Mouse (Mus musculus) right cerebral cortex, postnatal 14 days (tissue): ENCODE measurements around the gene Usp54.
"Not testable (repeated sequence)": the region's sequence is repeated elsewhere in the genome, so short reads cannot be mapped to it uniquely, and the experiment has no call there.

Experiments
- DNase-seq: peaks from one replicate; pipeline ENCODE4 v3.0.0; 2022

Usp54 gene

DNA sequence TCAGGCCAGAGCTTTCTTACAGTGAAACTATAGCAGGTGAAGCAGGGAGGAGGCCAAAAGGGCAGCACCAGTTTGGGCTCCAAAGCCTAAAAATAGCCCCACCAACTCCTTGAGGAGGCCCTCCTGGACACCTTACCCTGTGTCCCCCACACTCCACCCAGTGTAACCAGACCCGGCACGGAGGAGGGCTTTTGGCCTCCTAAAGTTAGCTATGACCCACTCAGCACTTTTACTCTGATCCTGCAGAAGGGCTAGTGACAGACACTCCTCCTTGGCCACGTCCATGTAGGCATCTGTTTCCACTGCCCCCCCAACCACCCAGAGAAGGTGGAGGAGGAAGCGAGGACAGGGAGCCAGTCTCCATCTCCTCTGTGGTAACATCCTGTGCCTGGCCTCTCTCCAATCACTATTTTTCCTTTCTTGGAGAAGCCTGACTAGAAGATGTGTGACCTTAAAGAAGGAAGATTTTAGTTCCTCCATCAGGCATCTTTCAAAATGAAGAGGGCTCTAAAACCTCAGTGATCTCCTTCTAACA is 10.9 kb upstream of the Usp54 start:
- no peak for DNase-seq

DNA sequence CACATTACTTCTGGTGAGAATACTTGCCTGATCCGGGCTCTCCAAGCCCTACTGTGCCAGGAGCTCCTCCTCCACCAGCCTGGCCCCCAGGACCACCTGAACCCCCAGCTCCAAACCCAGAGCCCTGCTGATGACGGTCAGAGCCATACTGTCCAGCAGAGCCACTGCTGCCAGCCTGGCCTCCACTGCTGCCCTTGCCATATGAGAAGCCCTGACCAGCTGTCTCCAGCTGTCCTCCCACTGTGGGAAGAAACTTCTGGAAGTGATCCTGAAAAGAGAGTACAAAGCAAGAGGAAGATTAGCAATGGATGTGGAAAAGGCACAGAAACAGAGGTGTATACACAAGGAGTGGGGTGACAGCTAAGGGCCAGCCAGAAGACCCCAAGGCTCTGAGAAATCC is 10.1 kb upstream of the Usp54 start:
- DNase-seq = no peak

- no peak for DNase-seq
These were observed 5.5 kb upstream of the Usp54 start for GRCm38 (mm10) chr14:20646381-20646780.

DNA sequence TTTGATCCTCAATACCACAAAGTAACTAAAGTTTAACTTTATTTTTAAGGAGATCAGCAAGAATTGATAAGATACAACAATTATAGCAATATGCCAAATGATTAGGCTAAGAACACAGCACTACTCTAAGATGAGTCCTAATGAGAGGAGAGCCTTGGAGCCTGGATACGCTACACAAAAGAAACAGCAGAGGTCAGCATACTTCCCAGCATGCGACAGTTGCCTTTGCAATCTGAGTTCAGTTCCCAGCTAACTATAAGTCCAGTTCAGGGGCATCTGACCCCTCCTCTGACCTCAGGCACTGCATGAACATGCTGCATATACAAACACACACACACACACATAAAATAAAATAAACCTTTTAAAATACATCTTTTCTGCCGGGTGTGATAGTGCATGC is 4.7 kb upstream of the Usp54 start:
- no peak for DNase-seq

DNA sequence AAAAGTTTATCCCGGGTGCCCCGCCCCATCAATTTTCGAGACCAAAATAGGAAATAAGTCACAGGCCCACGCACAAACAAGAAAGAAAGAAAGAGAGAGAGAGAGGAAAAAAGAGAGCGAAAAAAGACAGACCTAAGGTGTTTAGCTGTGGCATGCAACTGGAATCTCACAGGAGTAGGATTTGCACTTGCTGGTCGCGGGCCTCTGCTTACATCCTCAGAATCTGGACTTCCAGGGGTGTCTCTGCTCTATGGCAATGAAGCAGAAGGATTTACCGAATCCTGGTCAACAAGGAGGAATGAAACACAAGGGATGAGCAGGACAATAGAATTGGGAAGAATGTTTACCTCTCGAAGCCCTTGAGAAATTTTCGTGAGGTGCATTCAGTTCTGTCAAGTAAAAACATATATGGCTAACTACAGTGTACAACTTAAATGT is 594 bp upstream of the Usp54 start:
- DNase-seq = no peak

DNA sequence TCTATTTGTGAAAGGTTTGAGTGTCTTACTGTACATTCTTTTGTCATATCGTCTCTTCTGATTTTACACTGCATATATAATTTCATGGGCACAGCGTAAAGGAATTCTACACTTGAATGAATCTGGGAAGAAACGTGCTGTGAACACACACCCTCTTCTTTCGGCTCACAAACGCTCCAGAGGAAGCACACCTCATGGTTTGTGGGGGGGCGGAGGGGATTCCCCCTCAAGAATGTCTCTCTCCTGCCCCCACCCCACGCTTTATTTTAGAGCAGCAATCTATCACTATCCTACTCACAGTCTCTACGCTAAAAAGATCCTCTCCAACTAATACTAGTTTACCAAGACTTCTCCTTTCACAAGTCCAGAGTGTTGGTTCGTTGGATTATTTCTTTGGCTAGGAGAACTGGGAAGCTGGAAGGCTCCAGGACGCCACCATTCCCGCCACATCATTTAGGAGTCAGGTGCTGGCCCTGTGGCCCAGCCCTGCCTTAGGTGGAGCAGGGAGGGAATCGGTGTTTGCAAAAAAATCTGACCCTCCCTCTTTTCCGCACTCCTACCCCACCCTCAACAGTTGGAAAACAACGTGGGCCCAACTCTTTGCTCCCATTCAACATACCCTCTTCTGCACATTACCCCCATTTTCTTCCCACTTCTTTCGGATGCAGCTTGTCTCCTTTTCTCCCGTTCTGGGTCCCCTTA is 794 bp downstream of the Usp54 start:
- no peak for DNase-seq

- no peak for DNase-seq
These were observed 2.2 kb downstream of the Usp54 start for GRCm38 (mm10) chr14:20638702-20639101.

GRCm38 (mm10) chr14:20637818-20638574 is 2.9 kb downstream of the Usp54 start:
- DNase-seq = no peak

- DNase-seq = not testable (repeated sequence)
These were observed 3.9 kb downstream of the Usp54 start for GRCm38 (mm10) chr14:20636968-20637367.

DNA sequence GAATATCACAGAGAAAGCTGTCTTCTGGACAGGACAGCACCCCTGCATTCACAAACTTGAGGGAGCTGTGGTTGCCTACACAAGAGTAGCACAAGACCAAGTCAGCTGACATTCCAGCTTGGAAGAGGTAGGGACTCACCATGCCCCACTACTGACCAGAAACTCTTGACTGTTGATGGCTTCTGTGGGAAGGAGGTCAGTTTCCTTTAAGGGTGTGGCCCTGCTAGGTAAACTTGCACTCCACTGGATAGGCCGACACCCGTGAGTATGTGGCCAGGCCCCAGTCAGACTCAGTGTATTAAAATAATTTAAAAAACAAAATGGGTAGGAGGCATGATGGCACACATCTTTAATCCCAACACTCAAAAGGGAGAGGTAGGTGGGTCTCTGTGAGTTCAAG is 5.3 kb downstream of the Usp54 start:
- DNase-seq = no peak

DNA sequence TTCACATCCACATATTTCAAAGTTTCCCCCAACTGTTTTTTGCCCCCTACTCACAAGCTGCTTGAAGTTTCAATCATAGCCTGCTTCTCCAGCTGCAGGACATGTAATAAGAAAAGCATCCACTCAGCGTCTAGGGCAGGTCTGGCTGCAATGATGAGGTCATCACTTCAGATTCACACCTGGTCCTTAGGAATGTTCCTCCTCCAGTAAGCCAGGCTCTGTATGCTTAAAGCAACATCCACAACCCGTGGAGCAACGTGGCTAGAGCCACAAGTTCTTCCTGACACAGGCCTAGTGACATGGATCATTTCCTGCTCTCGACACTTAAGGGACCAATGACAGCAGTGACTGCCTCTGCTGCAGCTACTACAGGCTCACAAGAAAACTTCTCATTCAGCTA is 9.6 kb downstream of the Usp54 start:
- no peak for DNase-seq

DNA sequence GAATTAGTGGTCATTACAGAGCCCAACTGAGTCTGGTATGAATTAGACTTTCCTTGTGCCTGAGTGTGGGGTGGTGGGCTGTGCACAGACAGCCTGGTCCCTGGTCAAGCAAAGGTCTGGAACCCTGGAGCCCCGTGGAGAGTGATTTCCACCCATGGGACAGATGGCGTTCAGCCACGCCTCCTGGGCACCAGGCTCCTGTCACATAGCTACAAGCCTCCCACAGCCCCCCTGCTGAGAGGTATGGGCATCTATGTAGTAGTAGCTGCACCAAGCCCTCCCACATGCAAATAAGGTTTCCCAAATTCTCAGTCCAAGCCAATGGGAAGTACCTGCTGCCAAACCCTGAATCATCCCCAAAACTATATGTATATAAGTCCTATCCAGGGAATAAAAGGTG is 13.9 kb downstream of the Usp54 start:
- DNase-seq = no peak

DNA sequence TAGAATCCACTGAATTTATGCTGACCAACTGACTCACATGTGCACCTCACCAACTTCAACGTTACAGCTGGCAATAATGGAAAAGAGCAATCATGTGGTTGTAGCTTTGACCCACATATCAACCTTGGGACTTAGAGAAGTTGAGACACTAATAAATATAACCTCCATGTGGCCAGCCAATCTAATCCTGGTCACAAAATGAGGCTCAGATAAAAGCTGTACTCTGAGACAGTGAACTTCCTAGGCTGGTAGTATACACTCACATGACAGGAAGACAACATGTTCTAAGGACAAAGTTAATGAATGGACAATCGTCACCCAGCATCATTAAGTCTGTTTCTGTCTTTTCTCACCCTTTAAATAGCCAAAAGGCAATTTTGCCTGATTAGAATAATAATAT is 14.4 kb downstream of the Usp54 start:
- no peak for DNase-seq

GRCm38 (mm10) chr14:20622907-20623306 is 18.0 kb downstream of the Usp54 start:
- no peak for DNase-seq

GRCm38 (mm10) chr14:20622412-20622811 is 18.5 kb downstream of the Usp54 start:
- no peak for DNase-seq

DNA sequence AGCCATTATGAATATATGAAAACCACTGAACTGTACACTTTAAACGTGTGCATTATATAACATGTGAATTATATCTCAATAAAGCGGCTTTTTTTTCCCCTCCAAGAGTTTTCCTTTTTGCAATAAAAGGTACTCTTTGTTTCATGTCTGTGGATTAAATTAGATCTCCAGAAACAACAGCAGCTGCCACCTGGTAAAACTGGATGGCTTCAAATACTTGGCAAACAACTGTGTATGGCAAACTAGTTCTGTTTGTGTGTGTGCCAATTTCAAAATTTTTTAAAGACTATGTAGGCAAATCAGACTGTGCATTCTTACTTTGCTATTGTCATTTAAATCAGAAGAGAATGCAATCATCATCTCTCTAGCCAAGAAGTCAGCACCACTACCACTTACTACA is 19.0 kb downstream of the Usp54 start:
- no peak for DNase-seq

DNA sequence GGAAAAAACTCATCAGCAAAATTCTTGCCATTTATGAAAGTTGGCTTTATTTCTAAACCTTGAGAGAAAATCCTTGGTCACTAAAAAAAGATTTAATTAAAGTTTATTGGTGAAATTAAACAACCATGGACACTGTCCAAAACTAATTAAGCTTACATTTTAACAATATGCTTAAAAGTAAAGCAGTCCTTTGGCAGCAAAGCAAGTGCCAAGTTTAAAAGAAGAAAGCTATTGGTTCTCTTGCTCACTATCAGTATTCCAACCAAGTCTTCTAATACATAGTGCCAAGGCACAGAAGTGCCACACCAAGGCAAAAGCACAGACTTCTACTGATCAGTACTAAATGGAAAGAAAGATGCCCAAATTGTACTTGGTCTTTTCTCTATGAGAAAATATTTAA is 21.7 kb downstream of the Usp54 start:
- no peak for DNase-seq

DNA sequence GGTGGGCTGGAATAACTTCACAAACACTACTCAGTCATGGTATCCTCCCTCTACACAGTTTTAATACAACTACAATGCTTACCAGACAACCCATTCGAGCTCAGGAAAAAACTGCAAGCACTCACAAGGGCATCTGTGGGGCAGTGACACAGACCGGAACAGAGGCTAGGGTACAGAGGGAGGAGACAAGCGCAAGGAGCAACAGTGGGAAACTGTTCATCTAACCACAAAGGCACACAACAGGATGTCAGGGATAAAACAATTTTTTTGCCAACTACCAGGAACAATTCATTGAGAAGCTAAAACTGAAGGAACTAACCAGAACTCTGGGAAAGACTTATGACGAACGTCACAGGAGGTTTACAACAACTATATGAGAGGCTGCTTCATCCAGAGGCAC is 22.7 kb downstream of the Usp54 start:
- DNase-seq = no peak

GRCm38 (mm10) chr14:20616421-20616820 is 24.4 kb downstream of the Usp54 start:
- DNase-seq = no peak

- DNase-seq = no peak
These were observed 25.8 kb downstream of the Usp54 start for GRCm38 (mm10) chr14:20615075-20615474.

- DNase-seq = no peak
These were observed 28.0 kb downstream of the Usp54 start for GRCm38 (mm10) chr14:20612820-20613219.

DNA sequence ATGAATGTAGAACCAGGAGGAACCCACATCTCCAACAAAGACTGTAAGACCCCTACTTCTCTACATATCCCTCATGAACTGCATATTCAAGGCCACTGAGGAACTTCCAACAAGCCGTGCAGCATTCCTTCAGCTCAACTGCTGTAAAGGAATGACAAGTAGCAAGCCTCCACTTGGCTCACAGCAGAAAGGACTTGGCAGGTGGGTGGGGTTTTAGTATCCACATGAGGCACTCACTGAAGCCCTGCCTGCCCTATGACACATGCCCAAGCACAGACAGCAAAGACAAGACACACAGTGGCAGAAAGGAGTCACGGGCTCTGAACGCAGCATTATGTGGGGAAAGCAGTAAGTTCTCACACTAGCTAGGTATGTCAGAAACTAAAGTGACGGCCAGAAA is 30.7 kb downstream of the Usp54 start:
- DNase-seq = no peak

- DNase-seq = no peak
These were observed 31.3 kb downstream of the Usp54 start for GRCm38 (mm10) chr14:20609519-20609918.

DNA sequence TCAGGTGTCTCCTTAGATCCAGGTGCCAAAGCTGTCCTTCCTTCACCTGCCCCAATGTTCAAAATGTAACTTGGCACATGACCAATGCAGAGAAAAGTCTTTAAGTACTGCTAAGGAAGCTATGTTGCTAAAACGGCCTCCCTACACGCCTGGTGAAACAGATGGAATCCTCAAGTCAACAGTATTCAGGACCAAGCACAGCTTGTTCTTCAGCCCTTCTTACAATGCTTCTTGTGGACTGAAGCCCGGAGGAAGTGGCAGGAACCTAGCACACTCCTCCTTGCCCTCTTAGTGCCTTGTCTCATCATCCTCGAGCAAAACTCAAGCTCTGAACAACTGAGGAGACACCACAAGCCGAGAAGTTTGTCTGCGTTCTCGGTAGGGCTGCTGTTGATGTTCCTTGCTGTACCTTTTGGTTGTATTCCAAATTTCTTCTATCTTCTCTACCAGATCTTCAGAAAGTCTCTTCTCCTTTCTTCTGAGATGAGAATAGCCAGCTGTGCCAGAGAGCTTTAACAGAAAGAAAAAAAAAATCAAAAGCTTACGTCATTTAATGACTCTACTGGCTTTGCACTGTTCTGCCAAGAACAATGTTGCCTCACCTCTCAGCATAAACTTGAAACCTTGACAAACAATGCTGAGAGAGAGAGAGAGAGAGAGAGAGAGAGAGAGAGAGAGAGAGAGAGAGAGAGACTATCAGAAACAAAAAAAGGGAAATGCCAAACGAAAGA is 33.3 kb downstream of the Usp54 start:
- no peak for DNase-seq
